Mouse (Mus musculus) kidney, adult 2 months (tissue): ENCODE measurements around the gene Ppp1r37. TPM values are rescaled to one million over a fixed set of nuclear protein-coding genes. Genes with fewer than 3 reads are reported as not detected.
"Not testable (repeated sequence)": the region's sequence is repeated elsewhere in the genome, so short reads cannot be mapped to it uniquely, and the experiment has no call there.

Experiments
- DNase-seq: peaks from one replicate; pipeline ENCODE4 v3.0.0; 2021
- H3K27ac ChIP-seq: fragments of 200-500 bp; 2 replicates; pipeline ENCODE4 v1.5.1; 2012; ENCODE audit warnings: low read depth, low read length, control low read depth, inconsistent platforms; ENCODE audit not compliant: insufficient read depth
- H3K27me3 ChIP-seq: fragments of 200-500 bp; replicated peaks from 2 replicates; pipeline ENCODE4 v1.6.1; 2012; ENCODE audit warnings: mild to moderate bottlenecking, moderate library complexity, low read length, inconsistent platforms; ENCODE audit not compliant: control insufficient read depth, insufficient read depth
- H3K36me3 ChIP-seq: fragments of 200-500 bp; 2 replicates; pipeline ENCODE4 v1.6.1; 2012; ENCODE audit warnings: mild to moderate bottlenecking, moderate library complexity, low read length, inconsistent platforms; ENCODE audit not compliant: control insufficient read depth, insufficient read depth
- H3K4me1 ChIP-seq: fragments of 200-500 bp; 2 replicates; pipeline ENCODE4 v1.6.1; 2011; ENCODE audit warnings: low read length; ENCODE audit not compliant: control insufficient read depth, insufficient read depth
- H3K4me3 ChIP-seq: fragments of 200-500 bp; 2 replicates; pipeline ENCODE4 v1.5.1; 2011; ENCODE audit warnings: mild to moderate bottlenecking, low read depth, low read length, control low read depth; ENCODE audit not compliant: insufficient read depth
- CTCF ChIP-seq: fragments of 200-500 bp; conservative IDR thresholded peaks from 2 replicates; pipeline ENCODE4 v1.5.1; 2011; ENCODE audit warnings: low read depth, mild to moderate bottlenecking, control low read depth, low read length, moderate library complexity, mixed read lengths; ENCODE audit not compliant: insufficient read depth, insufficient read length
- POLR2A ChIP-seq: fragments of 200-500 bp; IDR thresholded peaks from one replicate; pipeline ENCODE4 v1.6.1; 2011; ENCODE audit warnings: low read depth, low read length, control low read depth
- WGBS: fragments of 180-500 bp; shearing (Covaris S2); methylation state at CpG from one replicate; pipeline ENCODE4 v1.1.7; 2018; 5-methylcytosine and 5-hydroxymethylcytosine counted together
- polyA plus RNA-seq: library from polyadenylated mRNA; depleted of rRNA; stranded (reverse); fragments of >200 nt; gene quantifications from 2 replicates; pipeline ENCODE4 v1.2.3, GENCODE M21; 2012; rRNA removed

The Ppp1r37 gene
- polyA plus RNA-seq = 87.0 and 92.0 TPM in 2 replicates

GRCm38 (mm10) chr7:19562643-19563410 is at the start of gene Ppp1r37:
Gene Ppp1r37 (minus strand): TSS chr7:19563076.
- Histone ChIP-seq H3K27ac (peak within 1 kb of the TSS; percentile 87), H3K36me3 (no peaks in the 10 kb centered on the region), H3K27me3 (no peaks in the 10 kb centered on the region), H3K4me3 (peak within 1 kb of the TSS; percentile 90), H3K4me1 (peaks cover 32% of the 10 kb centered on the region)
- 1% methylated on average over 19 of the region's 19 CpGs for WGBS
- peak; percentile 79 for DNase-seq
- TF ChIP-seq CTCF = no peak
- no peak for TF ChIP-seq POLR2A

- WGBS = 83% methylated on average over 5 of the region's 5 CpGs
- no peaks in the 10 kb centered on the region for H3K27me3 ChIP-seq
- TF ChIP-seq CTCF (no peak), POLR2A (no peak)
- no peak overlapping the region for H3K4me3 ChIP-seq
- H3K36me3 ChIP-seq = peaks cover 1% of the 10 kb centered on the region; the same call in 1 of the 2 replicates
- no peak for DNase-seq
- no peaks in the 10 kb centered on the region for H3K4me1 ChIP-seq
- no peak overlapping the region for H3K27ac ChIP-seq
Observed at GRCm38 (mm10) chr7:19610969-19611368, 48.1 kb upstream of the Ppp1r37 start.

DNA sequence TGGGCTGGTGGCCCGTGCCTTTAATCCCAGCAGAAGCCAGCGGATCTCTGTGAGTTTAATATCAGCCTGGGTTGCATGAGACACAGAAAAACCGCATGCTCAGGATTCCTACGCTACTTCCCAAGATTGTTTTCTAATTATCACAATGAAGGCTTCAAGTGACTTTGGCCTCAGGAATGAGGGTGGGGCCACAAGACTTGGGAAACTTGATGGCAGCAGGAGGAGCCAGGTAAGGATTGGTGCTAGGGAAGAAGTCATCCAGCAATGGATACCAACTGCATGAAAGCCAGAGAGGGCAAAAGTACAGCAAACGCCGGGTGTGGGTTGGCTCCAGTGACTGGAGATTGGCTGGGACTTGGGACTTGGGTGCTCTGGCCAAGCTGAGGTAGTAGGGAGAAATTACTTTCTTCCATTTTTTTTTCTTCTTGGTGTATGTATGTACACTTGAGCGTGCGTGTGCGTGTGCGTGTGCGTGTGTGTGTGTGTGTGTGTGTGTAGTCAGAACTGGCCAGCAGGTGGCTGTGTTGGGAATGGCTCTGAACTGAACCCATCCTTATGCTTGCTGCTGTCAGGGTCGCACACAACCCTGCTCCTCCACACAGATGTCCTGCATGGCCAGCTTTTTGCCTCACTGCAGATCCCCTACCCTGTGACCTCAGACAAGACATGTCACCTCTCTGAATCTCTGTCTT is 46.9 kb upstream of the Ppp1r37 start:
- DNase-seq = peak; percentile 57
- Histone ChIP-seq H3K36me3 (peaks cover 1% of the 10 kb centered on the region; the same call in 1 of the 2 replicates), H3K4me1 (no peaks in the 10 kb centered on the region), H3K27me3 (no peaks in the 10 kb centered on the region), H3K27ac (no peak overlapping the region), H3K4me3 (no peak overlapping the region)
- WGBS = 87% methylated on average over 12 of the region's 12 CpGs
- no peak for TF ChIP-seq POLR2A
- no peak for TF ChIP-seq CTCF

DNA sequence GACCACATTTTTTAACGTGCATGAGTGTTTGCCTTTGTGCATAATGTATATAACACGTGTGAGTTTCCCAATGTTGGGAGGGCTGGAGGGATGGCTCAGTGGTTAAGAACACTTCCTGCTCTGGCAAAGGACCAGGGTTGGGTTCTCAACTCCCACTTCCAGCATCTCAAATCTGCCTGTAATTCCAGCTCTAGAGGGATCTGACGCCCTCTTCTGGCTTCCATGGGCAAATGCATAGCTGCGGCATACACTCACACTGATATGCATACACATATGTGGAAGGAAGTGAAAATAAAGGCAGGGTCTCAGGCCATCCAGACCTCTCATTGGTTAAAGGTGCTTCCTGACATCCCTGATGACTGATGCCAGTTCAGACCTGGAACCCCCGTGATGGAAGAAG is 44.4 kb upstream of the Ppp1r37 start:
- WGBS = 87% methylated on average over 5 of the region's 5 CpGs
- Histone ChIP-seq H3K27me3 (no peaks in the 10 kb centered on the region), H3K4me1 (peaks cover 3% of the 10 kb centered on the region; the same call in 1 of the 2 replicates), H3K36me3 (peaks cover 1% of the 10 kb centered on the region; the same call in 1 of the 2 replicates), H3K27ac (no peak overlapping the region), H3K4me3 (no peak overlapping the region)
- TF ChIP-seq CTCF = no peak
- no peak for TF ChIP-seq POLR2A
- no peak for DNase-seq

DNA sequence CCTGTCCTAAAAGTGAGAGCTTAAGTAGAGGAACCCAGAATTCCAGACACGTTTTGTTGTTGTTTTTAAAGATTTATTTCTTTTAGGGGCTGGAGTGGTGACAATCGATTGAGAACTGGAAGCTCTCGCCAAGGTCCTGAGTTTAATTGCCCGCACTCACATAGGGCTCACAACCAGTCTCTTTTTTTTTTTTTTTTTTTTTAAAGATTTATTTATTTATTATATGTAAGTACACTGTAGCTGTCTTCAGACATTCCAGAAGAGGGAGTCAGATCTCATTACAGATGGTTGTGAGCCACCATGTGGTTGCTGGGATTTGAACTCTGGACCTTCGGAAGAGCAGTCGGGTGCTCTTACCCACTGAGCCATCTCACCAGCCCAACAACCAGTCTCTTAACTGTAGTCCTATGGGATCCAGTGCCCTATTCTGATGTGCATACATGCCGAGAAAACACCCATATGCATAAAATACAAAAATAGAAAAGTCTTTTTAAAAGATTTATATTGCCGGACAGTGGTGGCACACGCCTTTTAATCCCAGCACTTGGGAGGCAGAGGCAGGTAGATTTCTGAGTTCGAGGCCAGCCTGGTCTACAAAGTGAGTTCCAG is 41.8 kb upstream of the Ppp1r37 start:
- H3K36me3 ChIP-seq, H3K27me3 ChIP-seq, H3K4me1 ChIP-seq, DNase-seq, H3K27ac ChIP-seq: not testable (repeated sequence)
- 46% methylated on average over 10 of the region's 10 CpGs for WGBS
- peak overlapping the region; percentile 93; the same call in 1 of the 2 replicates for H3K4me3 ChIP-seq

- under 1% methylated on average over 57 of the region's 57 CpGs for WGBS
- DNase-seq = peak; percentile 98
- peaks cover 3% of the 10 kb centered on the region; the same call in 1 of the 2 replicates for H3K4me1 ChIP-seq
- H3K27ac ChIP-seq = peak within 1 kb of the TSS; percentile 60
- no peaks in the 10 kb centered on the region for H3K27me3 ChIP-seq
- peak; percentile 67 for TF ChIP-seq POLR2A
- no peak for TF ChIP-seq CTCF
- peak within 1 kb of the TSS; percentile 93 for H3K4me3 ChIP-seq
- no peaks in the 10 kb centered on the region for H3K36me3 ChIP-seq
Observed at GRCm38 (mm10) chr7:19603849-19604605, 41.2 kb upstream of the Ppp1r37 start, which contains the start of gene Clasrp. Gene Clasrp (minus strand): TSS chr7:19604486.

DNA sequence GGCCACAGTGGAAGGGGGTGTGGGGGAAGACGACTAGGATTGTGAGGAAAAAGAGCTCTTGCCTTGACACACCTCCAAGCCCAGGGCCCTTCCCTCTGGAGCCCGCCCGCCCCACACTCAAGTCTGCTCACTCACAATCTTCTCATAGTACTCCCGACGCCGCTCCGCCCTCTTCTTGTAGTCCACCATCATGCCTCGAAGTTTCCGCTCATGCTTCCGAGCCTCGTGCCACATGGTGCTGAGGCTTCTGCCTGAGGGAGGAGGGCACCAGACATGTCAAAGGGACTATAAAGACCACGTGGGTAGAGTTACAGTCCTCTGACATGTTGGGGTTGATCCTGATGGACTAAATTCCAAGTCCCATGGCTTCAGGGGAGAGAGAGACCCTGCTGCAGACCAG is 40.2 kb upstream of the Ppp1r37 start:
- no peaks in the 10 kb centered on the region for H3K36me3 ChIP-seq
- TF ChIP-seq POLR2A (no peak), CTCF (no peak)
- 72% methylated on average over 12 of the region's 12 CpGs for WGBS
- DNase-seq = no peak
- peaks cover 3% of the 10 kb centered on the region; the same call in 1 of the 2 replicates for H3K4me1 ChIP-seq
- H3K4me3 ChIP-seq = no peak overlapping the region
- H3K27me3 ChIP-seq = no peaks in the 10 kb centered on the region
- H3K27ac ChIP-seq = no peak overlapping the region
